Mouse (Mus musculus): ENCODE results near the gene Hnrnpdl. TPM values are rescaled to one million over a fixed set of nuclear protein-coding genes. Genes with fewer than 3 reads are reported as not detected.

The Hnrnpdl gene
- total RNA-seq, 2 experiments from 2014 or later: 109 to 118 TPM

- no peak for DNase-seq
Measured at GRCm38 (mm10) chr5:100047143-100047640, 7.7 kb upstream of the Hnrnpdl start.

DNA sequence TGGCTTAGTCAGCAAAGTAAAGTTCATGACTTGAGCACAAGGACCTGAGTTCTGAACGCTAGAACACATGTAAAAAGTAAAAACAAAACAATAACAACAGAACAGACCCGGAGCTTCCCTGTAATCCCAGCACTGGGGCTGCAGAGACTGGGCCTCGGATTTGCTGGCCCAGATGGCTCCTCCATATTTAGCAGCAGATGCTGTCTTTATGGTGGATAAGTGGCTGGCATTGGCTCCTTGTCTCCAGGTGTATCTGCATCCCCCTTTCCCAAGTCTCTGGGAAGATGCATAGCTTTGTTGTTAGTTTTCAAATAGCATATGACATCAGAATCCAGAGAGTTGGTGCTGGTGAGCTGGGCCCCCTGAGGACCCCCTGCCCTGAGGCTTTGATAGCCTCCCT is 6.6 kb upstream of the Hnrnpdl start:
- no peak for DNase-seq

DNA sequence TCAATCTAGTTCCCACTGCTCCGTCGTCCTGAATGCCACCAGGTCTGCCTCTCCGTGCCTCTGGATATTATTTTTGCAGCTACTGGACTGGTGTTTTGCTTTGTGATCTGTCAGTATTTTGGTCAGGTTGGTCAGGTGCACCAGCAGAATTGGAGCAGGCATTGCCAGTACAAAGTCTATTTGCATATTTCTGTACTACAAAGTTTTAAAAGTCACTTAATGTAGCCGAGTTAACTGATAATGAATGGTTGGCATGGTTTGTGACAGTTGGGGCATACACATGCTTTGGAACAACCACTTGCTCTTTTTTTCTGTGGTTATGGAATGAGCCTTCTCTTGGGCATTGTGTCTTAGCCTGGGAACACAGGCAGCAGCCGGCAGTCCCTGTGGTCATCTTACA is 5.2 kb upstream of the Hnrnpdl start:
- no peak for DNase-seq

DNA sequence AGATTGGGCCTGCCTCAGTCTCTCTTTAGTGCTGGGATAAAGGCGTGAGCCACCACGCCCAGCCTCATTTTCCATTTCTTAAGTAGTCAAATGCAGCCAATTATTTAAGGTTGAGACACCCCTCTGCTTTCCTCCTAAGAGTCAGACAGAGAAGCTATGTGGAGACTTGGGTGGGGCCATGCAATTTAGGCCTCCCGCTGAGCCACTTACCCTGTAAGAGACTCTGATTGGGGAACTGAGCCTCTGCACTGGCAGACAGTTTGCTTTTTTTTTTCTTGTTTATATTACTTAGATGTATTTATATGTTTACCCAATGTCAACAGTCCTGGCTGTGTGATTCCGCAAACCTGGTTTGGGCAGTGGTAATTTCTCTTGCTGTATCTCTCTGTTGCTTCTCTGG is 4.6 kb upstream of the Hnrnpdl start:
- DNase-seq: no peak

DNA sequence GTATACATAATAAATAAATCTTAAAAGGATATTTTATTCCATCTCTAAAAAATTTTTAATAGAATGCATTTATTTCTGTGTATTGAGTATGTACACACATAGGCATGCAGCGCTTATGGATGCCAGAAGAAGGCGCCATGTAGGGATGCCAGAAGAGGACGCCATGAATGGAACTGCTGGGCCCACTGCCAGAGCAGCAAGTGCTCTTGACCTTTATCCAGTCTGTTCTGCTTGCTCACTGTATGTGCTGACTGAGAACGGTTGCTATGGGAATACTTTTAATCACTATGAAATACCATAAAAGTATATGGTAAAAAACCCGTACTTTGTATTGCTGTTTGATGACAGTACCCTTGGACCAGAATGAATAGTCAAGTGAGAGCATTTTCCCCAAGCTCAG is 3.9 kb upstream of the Hnrnpdl start:
- peak; percentile 88 to 90 for DNase-seq

- peak; percentile 45 to 55 for DNase-seq
Measured at GRCm38 (mm10) chr5:100042467-100042866, 3.0 kb upstream of the Hnrnpdl start.

GRCm38 (mm10) chr5:100041272-100041671 is 1.8 kb upstream of the Hnrnpdl start:
- no peak for DNase-seq

DNA sequence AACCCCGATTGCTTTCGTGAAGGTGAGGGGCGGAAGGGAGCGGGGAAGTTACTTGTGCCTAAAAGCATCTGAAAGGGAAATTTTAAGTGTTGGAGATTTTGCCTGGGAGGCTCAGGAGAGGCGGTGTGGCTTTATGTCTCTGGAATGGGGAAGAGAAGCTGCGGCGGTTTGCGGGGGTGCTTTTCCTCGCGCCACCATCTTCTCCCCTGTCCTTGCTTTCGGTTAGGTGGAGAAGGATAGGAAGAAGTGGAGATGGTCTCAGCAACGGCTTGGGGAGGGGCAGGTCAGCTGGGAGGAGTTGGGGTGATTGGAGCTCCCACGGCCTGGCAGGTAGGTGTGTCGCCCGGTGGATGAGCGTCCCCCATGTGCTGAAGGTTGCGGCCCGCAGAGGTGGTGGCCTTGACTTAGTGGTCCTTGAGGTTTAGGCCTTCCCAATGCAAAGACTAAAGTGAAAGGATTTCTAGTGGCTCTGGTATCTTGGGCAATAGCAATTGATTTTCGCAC is 869 bp upstream of the Hnrnpdl start:
- peak; percentile 46 to 47 for DNase-seq

DNA sequence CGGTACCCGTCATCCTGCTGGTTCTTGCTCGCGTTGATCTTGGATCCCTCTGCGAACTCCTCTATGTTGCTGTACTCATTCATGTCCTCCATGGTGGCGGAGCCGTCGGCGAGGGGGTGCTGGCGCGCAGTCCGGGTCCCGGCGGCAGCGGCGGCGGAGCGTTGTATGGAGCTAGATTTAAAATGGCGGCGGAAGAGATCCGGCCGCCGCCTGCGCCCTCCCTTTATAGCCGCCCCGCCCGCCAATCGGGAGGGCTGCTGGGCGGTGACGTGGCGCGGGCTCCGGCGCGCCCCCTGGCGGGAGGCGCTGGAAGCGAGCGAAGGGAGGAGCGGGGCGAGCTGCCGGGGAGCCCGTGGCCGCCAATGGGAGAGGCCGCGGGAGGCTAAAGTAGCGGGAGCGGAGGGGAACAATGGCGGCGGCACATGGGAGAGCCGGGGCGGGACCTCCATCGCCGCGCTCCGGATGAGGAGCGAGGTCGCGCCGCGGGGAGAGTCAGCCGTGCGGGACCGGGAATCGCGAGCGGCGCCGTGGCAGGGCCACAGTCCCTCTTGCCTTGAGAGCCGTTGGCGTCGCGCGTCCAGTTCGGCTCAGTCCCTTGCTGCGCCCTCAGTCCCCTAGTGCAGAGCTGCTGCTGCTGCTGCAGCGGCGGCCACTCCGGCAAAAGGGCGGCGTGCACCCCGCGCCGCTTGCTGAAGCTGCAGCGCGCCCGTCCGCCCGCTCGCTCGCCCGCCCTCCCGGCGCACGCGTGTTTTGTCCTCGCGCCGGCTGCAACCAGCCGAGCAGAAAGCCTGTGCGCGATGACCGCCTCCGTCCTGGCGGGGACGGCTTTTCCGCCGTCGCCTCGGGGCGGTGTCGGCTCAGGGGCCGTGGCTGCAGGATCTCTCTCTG is 506 bp downstream of the Hnrnpdl start:
- DNase-seq: peak; percentile 98 to 99

GRCm38 (mm10) chr5:100037965-100038713 is 1.3 kb downstream of the Hnrnpdl start:
- DNase-seq: peak; percentile 94 to 98

GRCm38 (mm10) chr5:100036681-100037080 is 2.8 kb downstream of the Hnrnpdl start:
- peak in 1 of 2 experiments; percentile 42 for DNase-seq

DNA sequence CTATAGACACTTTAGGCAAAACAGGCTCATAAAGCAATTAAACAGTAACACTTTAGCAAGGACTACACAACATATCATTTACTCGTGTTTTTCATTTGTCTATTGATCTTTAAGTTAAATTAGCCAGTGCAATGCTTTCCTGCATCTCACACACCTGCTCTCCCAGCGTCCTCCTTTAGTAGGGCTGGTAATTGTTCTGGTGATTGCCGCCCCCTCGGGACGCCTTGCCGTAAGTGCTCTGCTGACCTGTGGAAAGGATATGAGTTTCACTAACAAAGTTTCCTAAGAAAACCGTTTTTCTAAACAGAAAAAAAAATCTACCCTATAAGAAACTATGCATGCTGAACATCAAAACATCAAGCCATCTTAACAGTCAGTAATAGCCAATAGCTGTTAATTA is 3.5 kb downstream of the Hnrnpdl start:
- DNase-seq: peak in 1 of 2 experiments; percentile 28

DNA sequence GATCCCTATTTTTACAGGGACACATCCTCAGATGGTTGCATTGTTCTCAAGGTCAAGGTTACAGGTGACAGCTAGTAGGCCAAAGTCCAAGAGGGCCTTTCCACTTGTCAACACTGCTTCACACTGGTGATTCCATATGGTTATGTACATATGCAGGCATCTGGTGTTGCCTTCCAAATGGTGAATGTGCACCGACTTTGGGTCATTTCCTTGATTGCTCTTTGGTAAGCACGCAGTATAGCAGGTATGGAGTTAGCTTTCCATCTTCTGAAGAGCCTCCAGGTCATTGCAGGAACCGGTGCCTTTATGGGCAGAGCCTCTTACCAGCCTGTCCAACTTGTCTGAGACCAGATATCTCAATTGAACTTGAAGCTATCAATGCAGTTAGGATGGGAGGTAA is 6.8 kb downstream of the Hnrnpdl start:
- DNase-seq: no peak

DNA sequence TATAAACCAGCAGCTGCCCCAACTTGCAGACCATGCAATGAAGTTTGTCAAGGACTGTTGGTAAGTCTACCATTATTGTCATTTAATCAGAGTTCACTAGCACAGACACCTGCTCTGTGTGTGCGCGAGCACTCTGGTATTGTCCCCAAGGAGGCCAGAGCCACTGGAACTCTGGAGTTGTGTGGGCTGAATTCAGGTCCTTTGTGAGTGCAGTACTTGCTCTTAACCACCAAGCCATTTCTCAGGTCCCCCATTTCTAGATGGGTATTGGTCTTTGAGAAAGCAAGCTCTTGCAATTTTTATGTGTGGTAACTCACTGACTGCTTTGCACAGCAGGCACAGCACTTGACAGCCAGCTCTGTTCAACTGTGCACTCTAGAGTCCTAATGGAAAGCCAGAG is 7.4 kb downstream of the Hnrnpdl start:
- DNase-seq: no peak

- no peak for DNase-seq
Measured at GRCm38 (mm10) chr5:100030069-100030468, 9.4 kb downstream of the Hnrnpdl start.

DNA sequence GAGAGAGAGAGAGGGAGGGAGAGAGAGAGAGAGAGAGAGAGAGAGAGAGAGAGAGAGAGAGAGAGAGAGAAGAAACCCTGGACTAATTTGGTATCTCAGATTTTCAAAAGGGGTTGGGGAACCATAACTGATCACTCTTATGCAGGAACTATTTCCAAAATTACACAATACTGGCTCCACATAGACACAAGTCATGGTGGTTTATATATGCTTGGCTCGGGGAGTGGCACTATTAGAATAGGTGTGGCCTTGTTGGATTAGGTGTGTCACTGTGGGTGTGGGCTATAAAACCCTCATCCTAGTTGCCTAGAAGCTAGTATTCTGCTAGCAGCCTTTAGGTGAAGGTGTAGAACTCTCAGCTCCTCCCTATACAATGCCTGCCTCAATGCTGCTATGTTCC is 14.6 kb downstream of the Hnrnpdl start:
- DNase-seq: no peak

- no peak for DNase-seq
Measured at GRCm38 (mm10) chr5:100024403-100024802, 15.1 kb downstream of the Hnrnpdl start.

DNA sequence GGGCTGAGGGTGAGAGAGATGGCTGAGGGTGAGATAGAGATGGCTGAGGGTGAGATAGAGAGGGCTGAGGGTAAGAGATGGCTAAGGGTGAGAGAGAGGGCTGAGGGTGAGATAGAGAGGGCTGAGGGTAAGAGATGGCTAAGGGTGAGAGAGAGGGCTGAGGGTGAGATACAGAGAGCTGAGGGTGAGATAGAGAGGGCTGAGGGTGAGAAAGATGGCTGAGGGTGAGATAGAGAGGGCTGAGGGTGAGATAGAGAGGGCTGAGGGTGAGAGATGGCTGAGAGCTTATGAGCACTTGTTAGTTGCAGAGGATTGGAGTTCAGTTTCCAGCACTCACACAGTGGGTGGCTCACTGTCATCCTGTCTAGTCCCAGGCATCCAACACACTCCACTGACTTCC is 19.4 kb downstream of the Hnrnpdl start:
- DNase-seq: no peak

- no peak for DNase-seq
Measured at GRCm38 (mm10) chr5:100012599-100012998, 26.9 kb downstream of the Hnrnpdl start.

GRCm38 (mm10) chr5:100008485-100008884 is 31.0 kb downstream of the Hnrnpdl start:
- no peak for DNase-seq

- DNase-seq: no peak
Measured at GRCm38 (mm10) chr5:100007040-100007375, 32.5 kb downstream of the Hnrnpdl start.

GRCm38 (mm10) chr5:100006324-100007039 is 33.0 kb downstream of the Hnrnpdl start:
- no peak for DNase-seq

All from adrenal gland, postnatal 36 days (tissue).